Mouse (Mus musculus): ENCODE measurements around the gene Heg1. TPM values are rescaled to one million over a fixed set of nuclear protein-coding genes. Genes with fewer than 3 reads are reported as not detected.
A peak's percentile ranks its signal among the peaks of the same experiment; 100 is the strongest.

Heg1 gene
- polyA plus RNA-seq, 1 experiment from 2014 or later, result 17.7 TPM

GRCm38 (mm10) chr16:33785092-33785704 is 101.0 kb downstream of the Heg1 start:
- WGBS, result 36% methylated on average over 8 of the region's 8 CpGs
- DNase-seq (ENCODE audit: low spot score) (no peak), ATAC-seq (replicated peaks; ENCODE audit: low FRiP score) (0 out of 2 replicates have a peak, but pooled peaks have one; percentile 29)
- H3K9me3 ChIP-seq (ENCODE audit: control insufficient read depth, low read length), result no peaks in the 10 kb centered on the region
- no peaks in the 10 kb centered on the region for H3K27me3 ChIP-seq (replicated peaks; ENCODE audit: control insufficient read depth, insufficient read depth, low read length)
- peak overlapping the region; percentile 2; the same call in 1 of the 2 replicates for H3K4me2 ChIP-seq
- 0 out of 2 replicates have a peak overlapping the region, but pooled peaks have one; percentile 12 for H3K9ac ChIP-seq (ENCODE audit: low read depth, low read length)
- no peaks in the 10 kb centered on the region for H3K36me3 ChIP-seq (ENCODE audit: control insufficient read depth, insufficient read depth, low read length)
- H3K27ac ChIP-seq (ENCODE audit: low read depth, low read length), result peak overlapping the region; percentile 80
- no peak overlapping the region for H3K4me3 ChIP-seq (ENCODE audit: low read depth, low read length)
- peaks cover 16% of the 10 kb centered on the region for H3K4me1 ChIP-seq (replicated peaks; ENCODE audit: control insufficient read depth, insufficient read depth, low read length)

GRCm38 (mm10) chr16:33786657-33787390 is 102.7 kb downstream of the Heg1 start:
- H3K9ac ChIP-seq (ENCODE audit: low read depth, low read length), result 0 out of 2 replicates have a peak overlapping the region, but pooled peaks have one; percentile 16
- ATAC-seq (replicated peaks; ENCODE audit: low FRiP score) (peak; percentile 60), DNase-seq (ENCODE audit: low spot score) (no peak)
- no peaks in the 10 kb centered on the region for H3K9me3 ChIP-seq (ENCODE audit: control insufficient read depth, low read length)
- no peaks in the 10 kb centered on the region for H3K36me3 ChIP-seq (ENCODE audit: control insufficient read depth, insufficient read depth, low read length)
- H3K4me1 ChIP-seq (replicated peaks; ENCODE audit: control insufficient read depth, insufficient read depth, low read length), result peaks cover 12% of the 10 kb centered on the region
- H3K4me3 ChIP-seq (ENCODE audit: low read depth, low read length), result no peak overlapping the region
- H3K27me3 ChIP-seq (replicated peaks; ENCODE audit: control insufficient read depth, insufficient read depth, low read length), result no peaks in the 10 kb centered on the region
- H3K4me2 ChIP-seq, result peak overlapping the region; percentile 8
- H3K27ac ChIP-seq (ENCODE audit: low read depth, low read length), result peak overlapping the region; percentile 80
- WGBS, result 70% methylated on average over 7 of the region's 7 CpGs

- Histone ChIP-seq H3K36me3 (ENCODE audit: control insufficient read depth, insufficient read depth, low read length) (no peaks in the 10 kb centered on the region), H3K4me3 (ENCODE audit: low read depth, low read length) (peak within 1 kb of the TSS; percentile 24), H3K9me3 (ENCODE audit: control insufficient read depth, low read length) (no peaks in the 10 kb centered on the region), H3K27ac (ENCODE audit: low read depth, low read length) (peak within 1 kb of the TSS; percentile 10), H3K27me3 (replicated peaks; ENCODE audit: control insufficient read depth, insufficient read depth, low read length) (no peaks in the 10 kb centered on the region), H3K4me1 (replicated peaks; ENCODE audit: control insufficient read depth, insufficient read depth, low read length) (peaks cover 5% of the 10 kb centered on the region; the same call in 1 of the 2 replicates), H3K9ac (ENCODE audit: low read depth, low read length) (peak within 1 kb of the TSS; percentile 12; the same call in 1 of the 2 replicates), H3K4me2 (peak within 1 kb of the TSS; percentile 41)
- ATAC-seq (replicated peaks; ENCODE audit: low FRiP score) (no peak), DNase-seq (ENCODE audit: low spot score) (no peak)
- 42% methylated on average over 10 of the region's 10 CpGs for WGBS
These were observed 109.9 kb downstream of the Heg1 start, which contains the start of gene Muc13 for GRCm38 (mm10) chr16:33793846-33794791. Muc13 (plus strand) TSS chr16:33794037.

- Histone ChIP-seq H3K9ac (ENCODE audit: low read depth, low read length) (no peak overlapping the region), H3K27me3 (replicated peaks; ENCODE audit: control insufficient read depth, insufficient read depth, low read length) (no peaks in the 10 kb centered on the region), H3K9me3 (ENCODE audit: control insufficient read depth, low read length) (no peaks in the 10 kb centered on the region), H3K36me3 (ENCODE audit: control insufficient read depth, insufficient read depth, low read length) (no peaks in the 10 kb centered on the region), H3K4me3 (ENCODE audit: low read depth, low read length) (peak overlapping the region; percentile 24; the same call in 1 of the 2 replicates), H3K27ac (ENCODE audit: low read depth, low read length) (peak overlapping the region; percentile 10; the same call in 1 of the 2 replicates), H3K4me2 (peak overlapping the region; percentile 41), H3K4me1 (replicated peaks; ENCODE audit: control insufficient read depth, insufficient read depth, low read length) (peaks cover 5% of the 10 kb centered on the region; the same call in 1 of the 2 replicates)
- no peak for ATAC-seq (replicated peaks; ENCODE audit: low FRiP score)
- DNase-seq (ENCODE audit: low spot score), result no peak
- 48% methylated on average over 4 of the region's 4 CpGs for WGBS
These were observed 110.9 kb downstream of the Heg1 start for GRCm38 (mm10) chr16:33795106-33795505.

GRCm38 (mm10) chr16:33795887-33796286 is 111.7 kb downstream of the Heg1 start:
- H3K27ac ChIP-seq (ENCODE audit: low read depth, low read length), result peak overlapping the region; percentile 41; the same call in 1 of the 2 replicates
- no peak for ATAC-seq (replicated peaks; ENCODE audit: low FRiP score)

GRCm38 (mm10) chr16:33796756-33797155 is 112.6 kb downstream of the Heg1 start:
- Histone ChIP-seq H3K9me3 (ENCODE audit: control insufficient read depth, low read length) (no peaks in the 10 kb centered on the region), H3K36me3 (ENCODE audit: control insufficient read depth, insufficient read depth, low read length) (no peaks in the 10 kb centered on the region), H3K27ac (ENCODE audit: low read depth, low read length) (no peak overlapping the region), H3K27me3 (replicated peaks; ENCODE audit: control insufficient read depth, insufficient read depth, low read length) (no peaks in the 10 kb centered on the region), H3K4me3 (ENCODE audit: low read depth, low read length) (no peak overlapping the region), H3K4me2 (peak overlapping the region; percentile 39; the same call in 1 of the 2 replicates), H3K9ac (ENCODE audit: low read depth, low read length) (no peak overlapping the region), H3K4me1 (replicated peaks; ENCODE audit: control insufficient read depth, insufficient read depth, low read length) (peaks cover 5% of the 10 kb centered on the region; the same call in 1 of the 2 replicates)
- DNase-seq (ENCODE audit: low spot score) (no peak), ATAC-seq (replicated peaks; ENCODE audit: low FRiP score) (no peak)
- WGBS, result 67% methylated on average over 3 of the region's 3 CpGs

More at GRCm38 (mm10) chr16:33795887-33796286, 111.7 kb downstream of the Heg1 start:
- WGBS, result 37% methylated on average over 6 of the region's 6 CpGs
- no peaks in the 10 kb centered on the region for H3K27me3 ChIP-seq (replicated peaks; ENCODE audit: control insufficient read depth, insufficient read depth, low read length)
- peak overlapping the region; percentile 39 for H3K4me2 ChIP-seq
- peak overlapping the region; percentile 31; the same call in 1 of the 2 replicates for H3K9ac ChIP-seq (ENCODE audit: low read depth, low read length)
- H3K36me3 ChIP-seq (ENCODE audit: control insufficient read depth, insufficient read depth, low read length), result no peaks in the 10 kb centered on the region
- no peaks in the 10 kb centered on the region for H3K9me3 ChIP-seq (ENCODE audit: control insufficient read depth, low read length)
- peaks cover 5% of the 10 kb centered on the region; the same call in 1 of the 2 replicates for H3K4me1 ChIP-seq (replicated peaks; ENCODE audit: control insufficient read depth, insufficient read depth, low read length)
- DNase-seq (ENCODE audit: low spot score), result no peak
- H3K4me3 ChIP-seq (ENCODE audit: low read depth, low read length), result peak overlapping the region; percentile 23

- WGBS, result 38% methylated on average over 5 of the region's 5 CpGs
- peaks cover 5% of the 10 kb centered on the region; the same call in 1 of the 2 replicates for H3K4me1 ChIP-seq (replicated peaks; ENCODE audit: control insufficient read depth, insufficient read depth, low read length)
- H3K9ac ChIP-seq (ENCODE audit: low read depth, low read length), result no peak overlapping the region
- no peak for DNase-seq (ENCODE audit: low spot score)
- H3K36me3 ChIP-seq (ENCODE audit: control insufficient read depth, insufficient read depth, low read length), result no peaks in the 10 kb centered on the region
- no peak overlapping the region for H3K4me3 ChIP-seq (ENCODE audit: low read depth, low read length)
- no peak overlapping the region for H3K4me2 ChIP-seq
- H3K9me3 ChIP-seq (ENCODE audit: control insufficient read depth, low read length), result no peaks in the 10 kb centered on the region
- no peak for ATAC-seq (replicated peaks; ENCODE audit: low FRiP score)
- H3K27ac ChIP-seq (ENCODE audit: low read depth, low read length), result no peak overlapping the region
- no peaks in the 10 kb centered on the region for H3K27me3 ChIP-seq (replicated peaks; ENCODE audit: control insufficient read depth, insufficient read depth, low read length)
These were observed 113.7 kb downstream of the Heg1 start for GRCm38 (mm10) chr16:33797860-33798259.

- Histone ChIP-seq H3K27me3 (replicated peaks; ENCODE audit: control insufficient read depth, insufficient read depth, low read length) (no peaks in the 10 kb centered on the region), H3K4me1 (replicated peaks; ENCODE audit: control insufficient read depth, insufficient read depth, low read length) (no peaks in the 10 kb centered on the region), H3K36me3 (ENCODE audit: control insufficient read depth, insufficient read depth, low read length) (no peaks in the 10 kb centered on the region), H3K4me2 (no peak overlapping the region), H3K9me3 (ENCODE audit: control insufficient read depth, low read length) (peaks cover 3% of the 10 kb centered on the region; the same call in 1 of the 2 replicates), H3K4me3 (ENCODE audit: low read depth, low read length) (no peak overlapping the region), H3K27ac (ENCODE audit: low read depth, low read length) (no peak overlapping the region), H3K9ac (ENCODE audit: low read depth, low read length) (no peak overlapping the region)
- no peak for ATAC-seq (replicated peaks; ENCODE audit: low FRiP score)
- DNase-seq (ENCODE audit: low spot score), result no peak
- WGBS, result 62% methylated on average over 3 of the region's 3 CpGs
These were observed 125.8 kb downstream of the Heg1 start for GRCm38 (mm10) chr16:33810002-33810401.
